Mouse (Mus musculus): ENCODE measurements around the gene Hrct1. TPM values are rescaled to one million over a fixed set of nuclear protein-coding genes. Genes with fewer than 3 reads are reported as not detected.

The Hrct1 gene
- total RNA-seq, 2 experiments from 2014 or later = not detected

- no peak for ATAC-seq (replicated peaks; ENCODE audit: low FRiP score, low TSS enrichment, poor library complexity, severe bottlenecking)
Observed at GRCm38 (mm10) chr4:43726228-43726993, 577 bp upstream of the Hrct1 start.

GRCm38 (mm10) chr4:43727718-43728575, 959 bp downstream of the Hrct1 start:
- ATAC-seq (replicated peaks; ENCODE audit: low FRiP score, low TSS enrichment, poor library complexity, severe bottlenecking) = peak; percentile 69

GRCm38 (mm10) chr4:43728576-43728954, 1.6 kb downstream of the Hrct1 start:
- 0 out of 2 replicates have a peak, but pooled peaks have one; percentile 4 for ATAC-seq (replicated peaks; ENCODE audit: low FRiP score, low TSS enrichment, poor library complexity, severe bottlenecking)

GRCm38 (mm10) chr4:43729126-43729525, 2.1 kb downstream of the Hrct1 start:
- ATAC-seq (replicated peaks; ENCODE audit: low FRiP score, low TSS enrichment, poor library complexity, severe bottlenecking) = no peak

GRCm38 (mm10) chr4:43729794-43730550, 3.0 kb downstream of the Hrct1 start, which contains the start of gene Spaar:
Gene Spaar, plus strand, starts transcription at chr4:43730034.
- ATAC-seq (replicated peaks; ENCODE audit: low FRiP score, low TSS enrichment, poor library complexity, severe bottlenecking) = peak; percentile 45; the same call in 1 of the 2 replicates

- no peak for ATAC-seq (replicated peaks; ENCODE audit: low FRiP score, low TSS enrichment, poor library complexity, severe bottlenecking)
Observed at GRCm38 (mm10) chr4:43730750-43731297, 3.8 kb downstream of the Hrct1 start.

GRCm38 (mm10) chr4:43732171-43732570, 5.2 kb downstream of the Hrct1 start:
- no peak for ATAC-seq (replicated peaks; ENCODE audit: low FRiP score, low TSS enrichment, poor library complexity, severe bottlenecking)

- ATAC-seq (replicated peaks; ENCODE audit: low FRiP score, low TSS enrichment, poor library complexity, severe bottlenecking) = no peak
Observed at GRCm38 (mm10) chr4:43733186-43733585, 6.2 kb downstream of the Hrct1 start.

- ATAC-seq (replicated peaks; ENCODE audit: low FRiP score, low TSS enrichment, poor library complexity, severe bottlenecking) = no peak
Observed at GRCm38 (mm10) chr4:43737144-43737543, 10.2 kb downstream of the Hrct1 start.

- ATAC-seq (replicated peaks; ENCODE audit: low FRiP score, low TSS enrichment, poor library complexity, severe bottlenecking) = no peak
Observed at GRCm38 (mm10) chr4:43738989-43739674, 12.1 kb downstream of the Hrct1 start.

- no peak for ATAC-seq (replicated peaks; ENCODE audit: low FRiP score, low TSS enrichment, poor library complexity, severe bottlenecking)
Observed at GRCm38 (mm10) chr4:43741526-43741925, 14.5 kb downstream of the Hrct1 start.

GRCm38 (mm10) chr4:43742637-43743036, 15.6 kb downstream of the Hrct1 start:
- no peak for ATAC-seq (replicated peaks; ENCODE audit: low FRiP score, low TSS enrichment, poor library complexity, severe bottlenecking)

GRCm38 (mm10) chr4:43743099-43743498, 16.1 kb downstream of the Hrct1 start:
- no peak for ATAC-seq (replicated peaks; ENCODE audit: low FRiP score, low TSS enrichment, poor library complexity, severe bottlenecking)

- ATAC-seq (replicated peaks; ENCODE audit: low FRiP score, low TSS enrichment, poor library complexity, severe bottlenecking) = no peak
Observed at GRCm38 (mm10) chr4:43745187-43745586, 18.2 kb downstream of the Hrct1 start.

GRCm38 (mm10) chr4:43757213-43757612, 30.2 kb downstream of the Hrct1 start:
- no peak for ATAC-seq (replicated peaks; ENCODE audit: low FRiP score, low TSS enrichment, poor library complexity, severe bottlenecking)

- ATAC-seq (replicated peaks; ENCODE audit: low FRiP score, low TSS enrichment, poor library complexity, severe bottlenecking) = no peak
Observed at GRCm38 (mm10) chr4:43759571-43760418, 32.8 kb downstream of the Hrct1 start.

- no peak for ATAC-seq (replicated peaks; ENCODE audit: low FRiP score, low TSS enrichment, poor library complexity, severe bottlenecking)
Observed at GRCm38 (mm10) chr4:43760460-43760859, 33.5 kb downstream of the Hrct1 start.

GRCm38 (mm10) chr4:43761336-43761735, 34.3 kb downstream of the Hrct1 start:
- no peak for ATAC-seq (replicated peaks; ENCODE audit: low FRiP score, low TSS enrichment, poor library complexity, severe bottlenecking)
